Mouse (Mus musculus) adrenal gland, postnatal 10 days (tissue): ENCODE measurements at regions not wholly inside any gene's neighbourhood (a gene's known extent, or its start where the extent isn't known, plus 50 kb on each side); places are given as distances from the start of the nearest gene placed in this dataset.

Experiments
- DNase-seq: peaks from one replicate; pipeline ENCODE4 v3.0.0; 2021; ENCODE audit warnings: mixed read lengths

DNA sequence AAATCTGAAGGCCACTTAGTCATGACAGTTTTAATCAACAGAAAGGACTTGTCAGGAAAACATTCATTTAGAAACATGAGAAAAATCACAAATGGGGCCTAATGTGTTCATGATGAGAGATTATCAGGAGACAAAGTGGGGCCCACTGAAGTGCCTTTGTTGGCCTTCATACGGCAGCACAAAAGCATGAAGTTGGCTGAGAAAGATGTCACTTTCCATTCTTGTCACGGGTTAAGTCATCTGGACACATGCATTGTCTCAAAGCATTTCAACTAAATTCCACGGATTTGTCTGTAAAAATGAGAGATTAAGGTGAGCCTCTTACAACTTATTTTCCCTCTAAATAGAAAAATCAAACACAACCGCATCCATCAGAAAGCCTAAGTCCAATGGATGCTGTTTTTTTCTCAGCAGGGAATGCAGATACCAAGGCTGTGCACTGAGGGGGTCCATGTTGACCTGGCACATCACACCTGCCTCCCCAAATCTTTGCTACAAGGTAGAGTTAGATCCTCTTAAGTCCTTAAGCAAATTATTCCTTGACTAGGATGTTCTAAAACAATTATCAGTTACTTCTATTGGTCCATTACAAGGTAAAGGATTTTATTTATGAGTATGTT lies 1679.2 kb downstream of the 4930444P10Rik start:
- DNase-seq, result no peak

DNA sequence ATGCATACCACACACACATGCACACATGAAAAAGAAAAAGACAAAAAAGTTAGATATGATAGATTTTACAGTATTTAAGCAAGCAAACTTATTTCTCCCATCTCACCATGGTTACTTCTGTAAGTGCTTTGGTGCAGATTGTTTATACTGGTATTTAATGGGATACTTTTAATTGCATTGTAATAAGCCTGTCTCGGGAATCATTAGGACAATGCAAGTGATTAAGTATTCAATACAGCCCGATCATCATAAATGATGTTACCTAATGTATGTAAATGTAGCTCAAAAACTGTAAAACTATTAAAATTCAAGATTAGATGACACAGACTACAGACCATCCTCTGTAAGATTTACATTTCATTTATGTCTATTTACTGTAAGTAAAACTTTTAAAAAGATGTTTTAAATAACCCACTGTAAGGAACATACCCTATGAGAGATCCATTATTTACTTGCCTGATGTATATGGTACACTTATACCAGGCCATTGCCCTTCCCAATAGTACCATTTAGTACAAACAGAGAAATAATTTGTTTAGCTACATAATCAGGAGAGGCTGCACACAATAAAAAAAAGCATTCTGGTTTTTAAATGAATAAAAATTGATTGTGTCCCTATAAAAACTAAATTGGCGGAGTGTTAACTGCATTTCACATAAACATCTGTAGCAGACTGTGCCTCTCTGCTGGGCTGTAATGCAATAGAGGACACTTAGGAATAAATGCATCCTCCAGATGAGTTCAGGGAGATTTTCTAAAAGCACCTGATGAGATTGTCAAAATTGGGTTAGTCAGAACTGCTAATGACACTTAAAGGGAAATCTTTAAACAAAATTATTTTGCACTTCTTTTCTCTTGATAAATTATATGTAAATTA lies 1722.9 kb downstream of the 4930444P10Rik start:
- DNase-seq, result no peak

DNA sequence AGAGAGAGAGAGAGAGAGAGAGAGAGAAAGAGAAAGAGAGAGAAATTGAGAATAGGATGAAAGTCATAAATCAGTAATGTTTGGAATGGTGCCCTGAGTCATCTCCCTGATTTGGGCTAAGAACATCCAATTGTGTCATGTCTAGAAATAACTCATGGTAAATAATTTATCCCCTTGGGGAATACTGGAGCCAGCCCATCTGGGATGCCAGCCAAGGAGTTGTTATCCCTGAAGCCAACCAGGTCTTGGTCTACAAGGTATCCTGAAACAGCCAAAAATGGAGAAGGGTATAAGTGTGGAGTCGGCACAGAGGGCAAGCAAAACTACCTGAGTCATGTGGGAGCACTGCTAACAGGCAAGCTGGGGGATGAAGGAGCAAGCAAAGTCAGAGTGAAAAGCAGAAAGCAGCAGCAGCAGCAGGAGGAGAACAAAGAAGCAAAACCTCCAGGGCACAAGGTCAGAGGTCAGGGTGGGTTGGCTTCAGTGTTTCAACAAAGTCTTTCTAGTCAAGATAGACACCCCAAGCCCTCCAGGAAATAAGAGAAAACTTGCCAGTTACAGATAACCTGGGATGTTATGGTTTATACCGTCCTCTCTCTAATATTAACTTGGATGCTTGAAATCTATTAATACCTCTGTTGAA lies 1733.0 kb downstream of the 4930444P10Rik start:
- DNase-seq, result peak; percentile 12
